Mouse (Mus musculus): ENCODE measurements at regions not wholly inside any gene's neighbourhood (a gene's known extent, or its start where the extent isn't known, plus 50 kb on each side); places are given as distances from the start of the nearest gene placed in this dataset.

GRCm38 (mm10) chr8:93643471-93644215 lies 108.0 kb upstream of the Ces5a start:
- H3K4me3 ChIP-seq (ENCODE audit: insufficient read depth in 1 of 2, low read depth in 1 of 2, low read length in 2 of 2, poor library complexity in 1 of 2, severe bottlenecking in 1 of 2), result no peak overlapping the region
- no peaks in the 10 kb centered on the region for H3K9me3 ChIP-seq (ENCODE audit: control insufficient read depth, insufficient read depth, low read depth, low read length)
- in situ Hi-C loops (cut with MboI; ENCODE audit: low sequenced_read_pairs in 2 of 2, unreplicated experiment in 2 of 2), result no loop called here
- no peak overlapping the region for H3K27ac ChIP-seq (ENCODE audit: insufficient read depth, low read depth, low read length, poor library complexity, severe bottlenecking)
- no peaks in the 10 kb centered on the region for H3K36me3 ChIP-seq (ENCODE audit: control insufficient read depth, insufficient read depth, low read length, poor library complexity, severe bottlenecking)
- no peaks in the 10 kb centered on the region for H3K4me1 ChIP-seq (ENCODE audit: control insufficient read depth in 2 of 2, insufficient read depth in 2 of 2, low read length in 2 of 2, poor library complexity in 1 of 2)
- H3K9ac ChIP-seq (ENCODE audit: insufficient read depth, low read depth, low read length, poor library complexity, severe bottlenecking), result no peak overlapping the region
- TF ChIP-seq ZC3H11A (IDR thresholded peaks at IDR 0.05; ENCODE audit: borderline replicate concordance, low read depth, low read length) (no peak), MAFK (IDR thresholded peaks at IDR 0.05; ENCODE audit: insufficient read depth, low read depth, low read length) (no peak), ZNF384 (IDR thresholded peaks at IDR 0.05; ENCODE audit: low read depth, low read length) (no peak), CHD2 (IDR thresholded peaks at IDR 0.05; ENCODE audit: low read depth, low read length) (no peak), HCFC1 (IDR thresholded peaks at IDR 0.05; ENCODE audit: borderline replicate concordance, insufficient read depth, low read length) (no peak)
- no peak for DNase-seq (ENCODE audit: low read depth, low spot score)

GRCm38 (mm10) chr8:93653421-93653820 lies 117.8 kb upstream of the Ces5a start:
- no peak for DNase-seq (ENCODE audit: low read depth, low spot score)
- no peak for TF ChIP-seq CHD2 (IDR thresholded peaks at IDR 0.05; ENCODE audit: low read depth, low read length)
- no peak for TF ChIP-seq MAFK (IDR thresholded peaks at IDR 0.05; ENCODE audit: insufficient read depth, low read depth, low read length)
- TF ChIP-seq ZNF384 (IDR thresholded peaks at IDR 0.05; ENCODE audit: low read depth, low read length), result no peak
- no peak for TF ChIP-seq ZC3H11A (IDR thresholded peaks at IDR 0.05; ENCODE audit: borderline replicate concordance, low read depth, low read length)
- TF ChIP-seq HCFC1 (IDR thresholded peaks at IDR 0.05; ENCODE audit: borderline replicate concordance, insufficient read depth, low read length), result no peak
- Histone ChIP-seq H3K36me3 (ENCODE audit: control insufficient read depth, insufficient read depth, low read length, poor library complexity, severe bottlenecking) (no peaks in the 10 kb centered on the region), H3K9me3 (ENCODE audit: control insufficient read depth, insufficient read depth, low read depth, low read length) (no peaks in the 10 kb centered on the region), H3K27ac (ENCODE audit: insufficient read depth, low read depth, low read length, poor library complexity, severe bottlenecking) (no peak overlapping the region), H3K9ac (ENCODE audit: insufficient read depth, low read depth, low read length, poor library complexity, severe bottlenecking) (no peak overlapping the region), H3K4me1 (ENCODE audit: control insufficient read depth in 2 of 2, insufficient read depth in 2 of 2, low read length in 2 of 2, poor library complexity in 1 of 2) (no peaks in the 10 kb centered on the region), H3K4me3 (ENCODE audit: insufficient read depth in 1 of 2, low read depth in 1 of 2, low read length in 2 of 2, poor library complexity in 1 of 2, severe bottlenecking in 1 of 2) (no peak overlapping the region)
- in situ Hi-C loops (cut with MboI; ENCODE audit: low sequenced_read_pairs in 2 of 2, unreplicated experiment in 2 of 2), result loop anchor here in 1 of 2 experiments (25.0 kb wide), 1 partner anchor 559 kb away; the partner anchor contains the start of gene Nup93

- Histone ChIP-seq H3K27ac (ENCODE audit: insufficient read depth, low read depth, low read length, poor library complexity, severe bottlenecking) (no peak overlapping the region), H3K36me3 (ENCODE audit: control insufficient read depth, insufficient read depth, low read length, poor library complexity, severe bottlenecking) (no peaks in the 10 kb centered on the region), H3K9me3 (ENCODE audit: control insufficient read depth, insufficient read depth, low read depth, low read length) (no peaks in the 10 kb centered on the region), H3K4me1 (ENCODE audit: control insufficient read depth in 2 of 2, insufficient read depth in 2 of 2, low read length in 2 of 2, poor library complexity in 1 of 2) (no peaks in the 10 kb centered on the region), H3K9ac (ENCODE audit: insufficient read depth, low read depth, low read length, poor library complexity, severe bottlenecking) (no peak overlapping the region), H3K4me3 (ENCODE audit: insufficient read depth in 1 of 2, low read depth in 1 of 2, low read length in 2 of 2, poor library complexity in 1 of 2, severe bottlenecking in 1 of 2) (no peak overlapping the region)
- no peak for TF ChIP-seq HCFC1 (IDR thresholded peaks at IDR 0.05; ENCODE audit: borderline replicate concordance, insufficient read depth, low read length)
- in situ Hi-C loops (cut with MboI; ENCODE audit: low sequenced_read_pairs in 2 of 2, unreplicated experiment in 2 of 2), result loop anchor here in 1 of 2 experiments (25.0 kb wide), 1 partner anchor 558 kb away; the partner anchor contains the start of gene Nup93
- no peak for DNase-seq (ENCODE audit: low read depth, low spot score)
Observed at GRCm38 (mm10) chr8:93653913-93654705, 118.5 kb upstream of the Ces5a start.

GRCm38 (mm10) chr8:93655752-93656151 lies 120.1 kb upstream of the Ces5a start:
- DNase-seq (ENCODE audit: low read depth, low spot score), result no peak
- H3K9ac ChIP-seq (ENCODE audit: insufficient read depth, low read depth, low read length, poor library complexity, severe bottlenecking), result no peak overlapping the region
- no peak overlapping the region for H3K4me3 ChIP-seq (ENCODE audit: insufficient read depth in 1 of 2, low read depth in 1 of 2, low read length in 2 of 2, poor library complexity in 1 of 2, severe bottlenecking in 1 of 2)
- in situ Hi-C loops (cut with MboI; ENCODE audit: low sequenced_read_pairs in 2 of 2, unreplicated experiment in 2 of 2), result loop anchor here in 1 of 2 experiments (25.0 kb wide), 1 partner anchor 557 kb away; the partner anchor contains the start of gene Nup93
- TF ChIP-seq CHD2 (IDR thresholded peaks at IDR 0.05; ENCODE audit: low read depth, low read length) (no peak), ZC3H11A (IDR thresholded peaks at IDR 0.05; ENCODE audit: borderline replicate concordance, low read depth, low read length) (no peak), ZNF384 (IDR thresholded peaks at IDR 0.05; ENCODE audit: low read depth, low read length) (no peak), HCFC1 (IDR thresholded peaks at IDR 0.05; ENCODE audit: borderline replicate concordance, insufficient read depth, low read length) (no peak), MAFK (IDR thresholded peaks at IDR 0.05; ENCODE audit: insufficient read depth, low read depth, low read length) (no peak)
- H3K9me3 ChIP-seq (ENCODE audit: control insufficient read depth, insufficient read depth, low read depth, low read length), result no peaks in the 10 kb centered on the region
- no peak overlapping the region for H3K27ac ChIP-seq (ENCODE audit: insufficient read depth, low read depth, low read length, poor library complexity, severe bottlenecking)
- H3K4me1 ChIP-seq (ENCODE audit: control insufficient read depth in 2 of 2, insufficient read depth in 2 of 2, low read length in 2 of 2, poor library complexity in 1 of 2), result no peaks in the 10 kb centered on the region
- no peaks in the 10 kb centered on the region for H3K36me3 ChIP-seq (ENCODE audit: control insufficient read depth, insufficient read depth, low read length, poor library complexity, severe bottlenecking)

All from ES-E14 (cell line).